Mouse (Mus musculus): ENCODE measurements around the gene Tlcd1. TPM values are rescaled to one million over a fixed set of nuclear protein-coding genes. Genes with fewer than 3 reads are reported as not detected.

The Tlcd1 gene
- total and polyA plus RNA-seq, 3 experiments, result 23.3 to 28.3 TPM; not detected in 1

DNA sequence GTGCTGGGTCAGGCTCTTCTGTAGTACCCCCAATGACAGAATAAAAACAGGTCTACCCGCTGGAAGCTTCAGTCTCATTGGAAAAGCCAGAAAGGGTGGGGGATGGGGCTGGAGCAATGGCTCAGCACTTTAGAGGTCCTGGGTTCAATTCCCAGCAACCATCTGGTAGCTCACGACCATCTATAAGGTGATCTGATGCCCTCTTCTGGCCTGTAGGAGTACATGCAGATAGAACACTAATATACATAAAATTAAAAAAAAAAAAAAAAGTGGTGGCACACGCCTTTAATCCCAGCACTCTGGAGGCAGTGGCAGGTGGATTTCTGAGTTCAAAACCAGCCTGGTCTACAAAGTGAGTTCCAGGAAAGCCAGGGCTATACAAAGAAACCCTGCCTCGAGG is 5.2 kb upstream of the Tlcd1 start (continued):
- TF ChIP-seq GATA1 (IDR thresholded peaks at IDR 0.05; ENCODE audit: low read depth, low read length) (0 out of 2 replicates have a peak, but pooled peaks have one; percentile 14), NRF1 (IDR thresholded peaks at IDR 0.05; ENCODE audit: insufficient read depth, low read depth, low read length, poor library complexity, severe bottlenecking) (no peak), MYB (IDR thresholded peaks at IDR 0.05; ENCODE audit: low read depth, low read length) (no peak), TCF12 (IDR thresholded peaks at IDR 0.05; ENCODE audit: low read depth, low read length) (no peak)

DNA sequence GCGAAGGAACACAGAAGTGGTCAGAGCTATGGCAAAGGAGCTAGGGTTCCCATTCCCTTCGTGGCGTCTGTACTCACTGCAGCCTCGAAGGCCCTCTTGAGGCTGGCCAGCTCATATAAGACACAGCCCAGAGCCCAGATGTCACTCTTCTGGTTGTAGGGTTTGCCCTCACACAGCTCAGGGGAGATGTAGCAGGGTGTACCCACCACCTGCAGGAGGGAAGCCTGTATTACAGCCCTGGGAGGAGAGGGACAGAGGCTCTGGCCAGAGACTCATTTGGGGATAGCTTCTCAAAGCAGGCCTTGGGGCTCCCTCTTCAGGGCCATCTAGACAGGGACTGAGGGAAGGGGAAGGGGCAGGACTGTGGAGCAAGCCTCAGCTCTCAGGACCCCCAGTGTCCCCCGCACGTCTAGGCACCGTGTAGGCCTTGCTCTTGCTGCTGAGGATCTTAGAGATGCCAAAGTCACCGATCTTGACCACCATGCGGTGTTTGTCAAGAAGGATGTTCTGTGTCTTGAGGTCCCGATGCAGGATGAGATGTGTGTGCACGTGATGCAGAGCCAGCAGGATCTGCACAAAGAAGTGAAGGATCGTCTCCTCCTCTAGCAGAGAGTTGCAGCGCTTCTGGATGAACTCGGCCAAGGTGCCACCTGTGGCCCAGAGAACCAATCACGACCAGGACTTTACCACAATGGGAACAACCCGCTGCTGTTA is 4.3 kb upstream of the Tlcd1 start:
- no peak overlapping the region for H3K9ac ChIP-seq (ENCODE audit: control insufficient read depth, low read depth, low read length, poor library complexity, severe bottlenecking)
- H3K27ac ChIP-seq (ENCODE audit: control insufficient read depth, low read depth, low read length), result no peak overlapping the region
- H3K4me1 ChIP-seq (ENCODE audit: control insufficient read depth in 1 of 2, insufficient read depth in 2 of 2, low read length in 2 of 2), result peaks cover 9 to 18% of the 10 kb centered on the region in 2 experiments

DNA sequence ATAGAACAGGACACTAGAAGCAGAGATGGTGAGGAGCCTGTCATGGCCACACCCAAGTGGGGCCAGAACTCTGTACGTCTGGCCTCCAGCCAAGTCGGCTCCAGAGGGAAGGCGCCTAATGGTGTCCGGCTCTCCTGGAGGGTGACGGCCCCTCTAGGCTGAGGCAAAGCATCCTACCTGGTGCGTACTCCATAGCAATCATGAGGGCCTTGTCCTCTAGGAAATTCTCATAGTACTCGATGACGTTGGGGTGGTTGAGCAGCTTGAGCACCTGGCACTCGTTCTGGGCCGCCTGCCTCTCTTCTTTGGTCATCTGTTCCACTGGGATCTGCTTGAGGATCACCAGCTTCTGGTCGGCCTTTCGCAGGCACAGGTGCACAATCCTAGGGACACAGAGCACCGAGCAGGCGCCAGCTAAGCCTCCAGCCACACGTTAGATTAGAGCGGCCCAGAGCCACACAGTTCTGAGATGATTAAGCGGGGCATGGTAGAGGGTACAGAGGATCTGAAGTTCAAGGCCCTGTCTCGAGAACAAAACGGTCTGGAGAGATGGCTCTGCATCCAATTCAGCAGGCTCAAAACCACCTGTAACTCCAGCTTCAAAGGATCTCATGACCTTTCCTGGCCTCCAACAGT is 3.6 kb upstream of the Tlcd1 start:
- H3K9ac ChIP-seq (ENCODE audit: control insufficient read depth, low read depth, low read length, poor library complexity, severe bottlenecking), result no peak overlapping the region
- no peaks in the 10 kb centered on the region for H3K9me3 ChIP-seq (replicated peaks; ENCODE audit: insufficient read depth, low read length)
- no peak overlapping the region for H3K4me3 ChIP-seq (ENCODE audit: control insufficient read depth in 1 of 2, insufficient read depth in 1 of 2, low read depth in 2 of 2, low read length in 2 of 2)
- peaks cover 0 to 11% of the 10 kb centered on the region in 2 experiments; a peak in 2 of 4 replicates for H3K36me3 ChIP-seq (ENCODE audit: control insufficient read depth in 1 of 2, insufficient read depth in 2 of 2, low read length in 2 of 2)
- no peaks in the 10 kb centered on the region; the same call in 1 of the 2 replicates for H3K79me2 ChIP-seq (ENCODE audit: control insufficient read depth, insufficient read depth, low read length, poor library complexity)
- no peak for DNase-seq (ENCODE audit: low read depth, low spot score)
- H3K27me3 ChIP-seq (ENCODE audit: control insufficient read depth in 1 of 2, insufficient read depth in 2 of 2, low read length in 2 of 2), result no peaks in the 10 kb centered on the region
- H3K4me1 ChIP-seq (ENCODE audit: control insufficient read depth in 1 of 2, insufficient read depth in 2 of 2, low read length in 2 of 2), result peaks cover 8 to 11% of the 10 kb centered on the region in 2 experiments
- TF ChIP-seq BHLHE40 (IDR thresholded peaks at IDR 0.05; ENCODE audit: borderline replicate concordance, low read depth, low read length) (no peak), HCFC1 (IDR thresholded peaks at IDR 0.05; ENCODE audit: low read depth, low read length) (no peak), GABPA (IDR thresholded peaks at IDR 0.05; ENCODE audit: low read depth, low read length) (no peak), MAZ (IDR thresholded peaks at IDR 0.05; ENCODE audit: low read depth, low read length) (no peak), POLR2AphosphoS2 (IDR thresholded peaks at IDR 0.05; ENCODE audit: low read length) (no peak), KAT2A (conservative IDR thresholded peaks at IDR 0.05; ENCODE audit: low read depth, low read length) (no peak)
- H3K27ac ChIP-seq (ENCODE audit: control insufficient read depth, low read depth, low read length), result no peak overlapping the region

More for the DNA sequence above, 4.3 kb upstream of the Tlcd1 start:
- Histone ChIP-seq H3K79me2 (ENCODE audit: control insufficient read depth, insufficient read depth, low read length, poor library complexity) (no peaks in the 10 kb centered on the region; the same call in 1 of the 2 replicates), H3K27me3 (ENCODE audit: control insufficient read depth in 1 of 2, insufficient read depth in 2 of 2, low read length in 2 of 2) (no peaks in the 10 kb centered on the region), H3K9me3 (replicated peaks; ENCODE audit: insufficient read depth, low read length) (no peaks in the 10 kb centered on the region), H3K36me3 (ENCODE audit: control insufficient read depth in 1 of 2, insufficient read depth in 2 of 2, low read length in 2 of 2) (peaks cover 0 to 11% of the 10 kb centered on the region in 2 experiments; a peak in 2 of 4 replicates), H3K4me3 (ENCODE audit: control insufficient read depth in 1 of 2, insufficient read depth in 1 of 2, low read depth in 2 of 2, low read length in 2 of 2) (no peak overlapping the region)
- TF ChIP-seq CTCF (IDR thresholded peaks at IDR 0.05 in 2 of 3, conservative IDR thresholded peaks at IDR 0.05 in 1 of 3; ENCODE audit: control insufficient read depth in 1 of 3, insufficient read depth in 1 of 3, low read depth in 2 of 3, low read length in 3 of 3, poor library complexity in 1 of 3, severe bottlenecking in 1 of 3) (peak in 1 of 3 experiments; percentile 39; a peak in 2 of 6 replicates), ZMIZ1 (IDR thresholded peaks at IDR 0.05; ENCODE audit: low read depth, low read length) (no peak), RAD21 (IDR thresholded peaks at IDR 0.05; ENCODE audit: low read depth, low read length) (peak; percentile 26), NELFE (IDR thresholded peaks at IDR 0.05; ENCODE audit: low read depth, low read length) (no peak), SIN3A (IDR thresholded peaks at IDR 0.05; ENCODE audit: low read length) (no peak), CHD1 (IDR thresholded peaks at IDR 0.05; ENCODE audit: low read depth, low read length) (no peak), MAZ (IDR thresholded peaks at IDR 0.05; ENCODE audit: low read depth, low read length) (no peak)
- peak; percentile 40 for DNase-seq (ENCODE audit: low read depth, low spot score)

Measured in MEL (cell line).